10 mouse cellular contexts compared by ENCODE assay signal in the genomic region with DNA sequence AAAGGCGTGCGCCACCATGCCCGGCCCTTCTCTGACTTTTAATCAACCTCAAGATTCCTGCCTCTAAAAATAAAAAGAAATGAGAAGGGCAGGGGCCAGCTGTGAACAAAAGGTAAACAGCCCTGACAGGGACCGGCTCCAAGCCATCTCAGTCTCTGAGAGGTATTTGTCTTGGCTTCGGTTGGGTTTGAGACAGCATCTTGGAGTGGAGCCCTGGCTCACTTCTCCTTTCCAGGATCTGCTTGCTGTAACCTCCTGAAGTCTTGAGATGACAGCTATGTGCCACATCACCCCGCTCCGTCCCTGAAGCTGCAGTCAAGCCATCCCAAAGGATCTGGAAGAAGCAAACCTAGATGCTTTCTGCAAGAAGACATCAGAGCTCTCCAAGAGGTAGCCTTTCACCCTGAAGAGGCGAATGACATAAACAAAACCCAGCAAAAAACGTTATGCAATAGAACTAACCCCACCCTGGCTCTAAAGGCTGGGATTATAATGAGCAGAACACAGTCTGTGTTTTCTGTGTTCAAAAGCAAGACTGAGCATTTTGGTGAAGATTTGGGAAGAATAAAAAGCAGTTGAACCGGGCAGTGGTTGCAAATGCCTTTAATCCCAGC. TPM values are rescaled to one million over a fixed set of nuclear protein-coding genes. Genes with fewer than 3 reads are reported as not detected.
DNase-seq lines count a peak whose midpoint lies in the region; ATAC-seq and TF ChIP-seq lines count a peak whose summit lies in the region.
"Had no signal": no experiment of that assay in that cellular context is flagged by ENCODE, and none has a peak within 500 bp of the region (broad histone marks: within the 10 kb centered on the region; RNA-seq: fewer than 3 reads in every experiment).

No protein-coding gene starts in this region.

- 56% methylated on average over 10 of the region's 10 CpGs for WGBS in heart, embryonic 15.5 days
- WGBS in lung, embryonic 15.5 days = 50% methylated on average over 10 of the region's 10 CpGs
- 87% methylated on average over 10 of the region's 10 CpGs for whole genome bisulfite sequencing in hindbrain, embryonic 10.5 days

- peaks cover 8 to 38% of the 10 kb centered on the region in 2 experiments for H3K4me1 ChIP-seq in MEL (ENCODE audit: control insufficient read depth in 1 of 2, insufficient read depth in 2 of 2, low read length in 2 of 2)
- peaks cover 13% of the 10 kb centered on the region for H3K4me1 ChIP-seq in heart, embryonic 15.5 days (replicated peaks)
- H3K4me1 ChIP-seq in lung, embryonic 15.5 days = peaks cover 16% of the 10 kb centered on the region
- H3K4me1 ChIP-seq in hindbrain, embryonic 10.5 days (replicated peaks) = peaks cover 4% of the 10 kb centered on the region
- H3K4me1 ChIP-seq: forebrain, embryonic 13.5 days had no signal

- peaks cover 0 to 41% of the 10 kb centered on the region in 2 experiments; a peak in 2 of 4 replicates for H3K36me3 ChIP-seq in MEL (ENCODE audit: control insufficient read depth in 1 of 2, insufficient read depth in 2 of 2, low read length in 2 of 2)
- no peaks in the 10 kb centered on the region for H3K36me3 ChIP-seq in heart, embryonic 15.5 days
- H3K36me3 ChIP-seq in lung, embryonic 15.5 days = no peaks in the 10 kb centered on the region
- no peaks in the 10 kb centered on the region for H3K36me3 ChIP-seq in hindbrain, embryonic 10.5 days
- H3K36me3 ChIP-seq: limb, embryonic 15.5 days had no signal

- no peak for TF ChIP-seq POLR2A in MEL (IDR thresholded peaks at IDR 0.05; ENCODE audit: control insufficient read depth in 1 of 2, insufficient read depth in 1 of 2, low read depth in 1 of 2, low read length in 2 of 2, poor library complexity in 1 of 2)

- H3K4me2 ChIP-seq in heart, embryonic 15.5 days = no peak overlapping the region
- H3K4me2 ChIP-seq in lung, embryonic 15.5 days = no peak overlapping the region
- H3K4me2 ChIP-seq: forebrain, embryonic 13.5 days; limb, embryonic 15.5 days had no signal

- no peak for TF ChIP-seq CTCF in MEL (IDR thresholded peaks at IDR 0.05 in 2 of 3, conservative IDR thresholded peaks at IDR 0.05 in 1 of 3; ENCODE audit: control insufficient read depth in 1 of 3, insufficient read depth in 1 of 3, low read depth in 2 of 3, low read length in 3 of 3, poor library complexity in 1 of 3, severe bottlenecking in 1 of 3)

- no peak overlapping the region for H3K9ac ChIP-seq in MEL (ENCODE audit: control insufficient read depth, low read depth, low read length, poor library complexity, severe bottlenecking)
- H3K9ac ChIP-seq in heart, embryonic 15.5 days = no peak overlapping the region
- no peak overlapping the region for H3K9ac ChIP-seq in lung, embryonic 15.5 days
- H3K9ac ChIP-seq: forebrain, embryonic 13.5 days; limb, embryonic 15.5 days had no signal

- ATAC-seq in heart, embryonic 15.5 days (replicated peaks; ENCODE audit: insufficient number of reproducible peaks, insufficient read depth, low FRiP score, low read depth) = peak; percentile 65
- ATAC-seq in lung, embryonic 15.5 days (ENCODE audit: borderline replicate concordance, extremely low read depth, low FRiP score, low TSS enrichment) = peak; percentile 56
- ATAC-seq: forebrain, embryonic 13.5 days had no signal

- DNase-seq in MEL (ENCODE audit: low read depth, low spot score) = peak; percentile 74
- DNase-seq in adrenal gland, postnatal 14 days = peak; percentile 47
- no peak for DNase-seq in retina, embryonic 14.5 days (ENCODE audit: low spot score)
- no peak for DNase-seq in natural killer cell, adult 2 months (ENCODE audit: low spot score in 2 of 2)
- no peak for DNase-seq in hindbrain, embryonic 10.5 days (ENCODE audit: low spot score)
- DNase-seq: cerebellum, adult 11 months had no signal

- no peaks in the 10 kb centered on the region for H3K79me2 ChIP-seq in MEL (ENCODE audit: control insufficient read depth, insufficient read depth, low read length, poor library complexity)

- H3K27ac ChIP-seq in MEL (ENCODE audit: control insufficient read depth, low read depth, low read length) = no peak overlapping the region
- H3K27ac ChIP-seq in heart, embryonic 15.5 days = peak overlapping the region; percentile 20
- H3K27ac ChIP-seq in lung, embryonic 15.5 days = peak overlapping the region; percentile 26; the same call in 1 of the 2 replicates
- no peak overlapping the region for H3K27ac ChIP-seq in hindbrain, embryonic 10.5 days
- H3K27ac ChIP-seq: forebrain, embryonic 13.5 days; limb, embryonic 15.5 days had no signal

- no peak for TF ChIP-seq RAD21 in MEL (IDR thresholded peaks at IDR 0.05; ENCODE audit: low read depth, low read length)

- no peak overlapping the region for H3K4me3 ChIP-seq in MEL (ENCODE audit: control insufficient read depth in 1 of 2, insufficient read depth in 1 of 2, low read depth in 2 of 2, low read length in 2 of 2)
- no peak overlapping the region for H3K4me3 ChIP-seq in heart, embryonic 15.5 days
- no peak overlapping the region for H3K4me3 ChIP-seq in lung, embryonic 15.5 days
- no peak overlapping the region for H3K4me3 ChIP-seq in hindbrain, embryonic 10.5 days
- H3K4me3 ChIP-seq: forebrain, embryonic 13.5 days; limb, embryonic 15.5 days had no signal

- H3K27me3 ChIP-seq in MEL (ENCODE audit: control insufficient read depth in 1 of 2, insufficient read depth in 2 of 2, low read length in 2 of 2) = no peaks in the 10 kb centered on the region
- no peaks in the 10 kb centered on the region for H3K27me3 ChIP-seq in heart, embryonic 15.5 days
- no peaks in the 10 kb centered on the region for H3K27me3 ChIP-seq in lung, embryonic 15.5 days
- H3K27me3 ChIP-seq in hindbrain, embryonic 10.5 days (ENCODE audit: insufficient read depth, poor library complexity, severe bottlenecking) = no peaks in the 10 kb centered on the region
- H3K27me3 ChIP-seq: forebrain, embryonic 13.5 days; limb, embryonic 15.5 days had no signal

- H3K9me3 ChIP-seq in MEL (replicated peaks; ENCODE audit: insufficient read depth, low read length) = no peaks in the 10 kb centered on the region
- no peaks in the 10 kb centered on the region for H3K9me3 ChIP-seq in heart, embryonic 15.5 days (replicated peaks)
- H3K9me3 ChIP-seq in lung, embryonic 15.5 days = no peaks in the 10 kb centered on the region
- no peaks in the 10 kb centered on the region for H3K9me3 ChIP-seq in hindbrain, embryonic 10.5 days
- H3K9me3 ChIP-seq: forebrain, embryonic 13.5 days; limb, embryonic 15.5 days had no signal

- TF ChIP-seq EP300 in MEL (IDR thresholded peaks at IDR 0.05; ENCODE audit: low read depth in 1 of 2, low read length in 2 of 2) = no peak

TF ChIP-seq in MEL, 35 proteins besides CTCF, POLR2A, EP300 and RAD21:
- TF ChIP-seq ETS1 (IDR thresholded peaks at IDR 0.05; ENCODE audit: low read depth, low read length) (peak; percentile 18; the same call in 1 of the 2 replicates), SIN3A (IDR thresholded peaks at IDR 0.05; ENCODE audit: low read length) (0 out of 2 replicates have a peak, but pooled peaks have one; percentile 16), MYC (IDR thresholded peaks at IDR 0.05; ENCODE audit: low read depth, low read length) (no peak)
TF ChIP-seq in MEL: peak in this region for 2.

RNA-seq across cellular contexts. Expression of gene Smu1, which starts 26.9 kb away (rescaled TPM):
- 124 TPM in 2 replicates for total RNA-seq in MEL (2012; rRNA removed)
- 100 to 1,000 TPM in 1 of 2 experiments, not detected in 1; 111 TPM for polyA plus RNA-seq in MEL (2012; ENCODE audit: insufficient read depth in 1 of 2, insufficient read length in 2 of 2, low read depth in 1 of 2, low replicate concordance in 2 of 2, missing spikeins in 1 of 2)
- 55.8 and 62.3 TPM in 2 replicates for total RNA-seq in adrenal gland, postnatal 14 days (2021)
- polyA plus RNA-seq in heart, embryonic 15.5 days (2015; fragmentation: Nextera tagmentation; extraction: Ambion mirVana) = 83.8 and 101 TPM in 2 replicates
- 155 and 161 TPM in 2 replicates for polyA plus RNA-seq in lung, embryonic 15.5 days (2015; fragmentation: Nextera tagmentation; extraction: Ambion mirVana)
- polyA plus RNA-seq in hindbrain, embryonic 10.5 days (2016; fragmentation: Nextera tagmentation; extraction: Ambion mirVana) = 172 and 189 TPM in 2 replicates

Comparison
In these comparisons a context has a peak if more than half of its experiments do, and no peak if none do; other contexts are left out.
1. DNase-seq: peak in MEL (single experiment) and adrenal gland, postnatal 14 days (single experiment); none in retina, embryonic 14.5 days (single experiment), natural killer cell, adult 2 months (0 of 2) and hindbrain, embryonic 10.5 days (single experiment).
2. H3K27ac ChIP-seq: peak in heart, embryonic 15.5 days (single experiment) and lung, embryonic 15.5 days (single experiment); none in MEL (single experiment) and hindbrain, embryonic 10.5 days (single experiment).